Mouse (Mus musculus) adrenal gland, postnatal 25 days (tissue): ENCODE results near the gene Olfr1030. TPM values are rescaled to one million over a fixed set of nuclear protein-coding genes. Genes with fewer than 3 reads are reported as not detected.
"Not testable (repeated sequence)": the region's sequence is repeated elsewhere in the genome, so short reads cannot be mapped to it uniquely, and the experiment has no call there.

Experiments
- DNase-seq: peaks from one replicate; pipeline ENCODE4 v3.0.0; 2021; ENCODE audit warnings: mixed read lengths
- long read RNA-seq: library from polyadenylated mRNA; stranded (forward); transcript quantifications from one replicate; pipeline ENCODE4 v2.0.0, GENCODE M21; 2021
- total RNA-seq: library from RNA; stranded (reverse); gene quantifications from 2 replicates; pipeline ENCODE4 v1.2.3, GENCODE M21; 2021

The Olfr1030 gene
- total RNA-seq: not detected in 2 replicates
- long read RNA-seq: 0 reads

DNA sequence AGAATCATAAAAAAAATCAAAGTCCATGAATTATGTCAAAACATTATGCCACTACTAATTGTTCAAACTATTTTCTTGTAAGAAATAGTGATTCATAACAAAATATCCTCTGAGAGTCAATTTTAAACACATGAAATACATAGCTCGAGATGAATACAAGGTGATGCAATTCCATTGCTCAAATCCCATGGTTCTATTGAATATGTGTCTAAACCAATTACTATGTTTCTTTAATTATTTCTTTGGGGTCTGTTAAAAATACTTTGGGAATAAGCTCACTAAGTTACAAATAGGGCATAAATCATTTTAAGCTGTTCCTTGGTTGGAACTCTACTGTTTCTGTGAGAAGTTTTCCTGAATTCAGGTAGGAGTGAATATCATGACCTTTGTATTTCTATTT lies at the start of gene Olfr1030:
TSS of gene Olfr1030 (plus strand) at position 301 of the 400 bp plus-strand sequence.
- DNase-seq: no peak

DNA sequence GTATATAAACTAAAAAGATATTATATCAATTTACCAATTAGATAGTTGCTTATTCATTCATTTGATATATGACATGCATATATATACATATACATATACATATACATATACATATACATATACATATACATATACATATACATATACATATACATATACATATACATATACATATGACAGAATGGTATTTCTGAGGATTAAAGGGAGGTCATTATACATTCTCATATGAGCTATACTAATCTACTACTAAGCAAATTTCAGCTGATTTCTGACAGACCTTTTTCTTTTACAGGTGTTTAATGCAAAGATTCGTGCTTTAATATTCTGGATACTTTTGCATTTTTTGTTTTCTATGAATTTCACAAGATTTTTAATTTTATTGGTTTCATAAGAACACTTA lies 28.9 kb upstream of the Olfr1030 start, which contains the start of gene Olfr1028:
TSS of gene Olfr1028 (plus strand) at position 301 of the 400 bp plus-strand sequence.
- DNase-seq: no peak

DNA sequence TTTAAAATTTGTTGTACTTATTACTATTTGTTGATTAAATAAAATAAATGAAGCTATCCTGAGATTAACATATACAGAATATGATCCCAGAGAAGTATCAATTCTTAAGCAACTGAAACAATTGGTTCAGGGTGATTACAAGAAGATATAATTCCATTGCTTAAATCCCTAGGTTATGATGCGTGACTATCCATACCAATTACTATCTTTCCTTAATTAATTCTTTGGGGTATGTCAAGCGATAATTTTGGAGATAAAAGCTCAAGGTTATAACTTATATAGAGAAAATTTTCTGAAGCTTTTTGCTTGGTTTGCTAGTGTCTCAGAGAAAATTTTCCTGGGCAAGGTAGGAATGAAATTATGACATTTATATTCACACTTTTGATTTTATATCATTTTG lies 5.5 kb upstream of the Olfr1030 start, which contains the start of gene Olfr1029:
TSS of gene Olfr1029 (plus strand) at position 301 of the 400 bp plus-strand sequence.
- DNase-seq: no peak

DNA sequence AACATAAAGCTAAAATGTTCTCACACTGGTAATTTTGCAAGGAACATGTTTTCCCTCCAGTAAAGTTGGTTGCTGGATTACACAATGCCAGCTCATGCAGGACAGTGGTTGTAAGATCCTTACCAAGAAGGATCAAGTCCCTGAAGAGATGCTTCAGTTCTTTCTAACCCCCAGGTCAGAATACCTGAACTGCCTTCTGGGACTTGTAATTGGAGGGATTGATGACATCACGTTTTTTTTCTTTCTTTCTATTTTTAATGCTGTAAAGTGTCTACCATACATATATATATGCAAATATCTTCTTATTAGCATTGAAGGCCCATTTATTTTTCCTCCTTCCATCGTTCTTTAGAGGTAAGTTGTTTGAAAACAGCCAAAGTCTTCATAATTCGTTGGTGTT lies 10.9 kb downstream of the Olfr1030 start, which contains the start of gene Olfr1031:
TSS of gene Olfr1031 (plus strand) at position 301 of the 400 bp plus-strand sequence.
- no peak for DNase-seq

DNA sequence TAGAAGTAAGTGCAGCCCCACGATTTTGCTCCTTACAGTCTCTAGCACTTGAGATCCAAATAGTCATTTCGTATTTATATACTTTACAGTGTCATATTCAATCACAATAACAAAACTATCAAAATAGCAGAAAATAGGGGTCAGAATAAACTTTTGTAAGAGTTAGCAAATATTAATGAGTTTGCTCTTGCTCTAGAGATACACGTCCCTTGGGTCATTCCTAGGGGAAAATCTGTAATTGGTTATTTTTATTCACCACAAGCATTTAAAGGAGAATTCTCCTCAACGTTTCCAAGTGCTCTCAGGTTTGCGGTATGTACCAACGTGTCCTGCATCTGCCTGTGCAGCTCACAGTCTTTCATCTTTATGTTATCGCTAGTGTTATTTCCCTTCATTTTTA lies 26.2 kb downstream of the Olfr1030 start, which contains the start of gene Olfr1032:
TSS of gene Olfr1032 (plus strand) at position 301 of the 400 bp plus-strand sequence.
- DNase-seq: no peak

DNA sequence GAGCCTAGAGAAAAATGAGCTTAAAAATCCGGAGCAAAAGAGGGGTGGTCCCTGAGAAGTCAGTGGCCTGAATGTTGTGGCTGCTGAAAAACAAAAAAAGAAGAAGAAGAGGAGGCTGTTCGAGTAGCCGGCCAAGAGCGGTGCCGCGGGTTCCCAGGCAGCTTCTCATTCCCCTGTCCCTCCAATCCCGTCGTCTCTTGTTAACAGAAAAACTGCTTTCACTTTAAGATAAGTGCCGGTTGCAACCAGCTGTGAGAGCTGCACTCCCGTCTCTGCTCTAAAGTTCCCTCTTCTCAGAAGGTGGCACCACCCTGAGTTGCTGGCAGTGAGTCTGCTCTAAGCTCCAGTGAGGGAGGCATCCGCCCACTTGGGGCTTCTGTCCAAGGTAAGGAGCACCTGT lies 41.3 kb downstream of the Olfr1030 start, which contains the start of gene Olfr1033:
TSS of gene Olfr1033 (plus strand) at position 228 of the 400 bp plus-strand sequence.
- not testable (repeated sequence) for DNase-seq

DNA sequence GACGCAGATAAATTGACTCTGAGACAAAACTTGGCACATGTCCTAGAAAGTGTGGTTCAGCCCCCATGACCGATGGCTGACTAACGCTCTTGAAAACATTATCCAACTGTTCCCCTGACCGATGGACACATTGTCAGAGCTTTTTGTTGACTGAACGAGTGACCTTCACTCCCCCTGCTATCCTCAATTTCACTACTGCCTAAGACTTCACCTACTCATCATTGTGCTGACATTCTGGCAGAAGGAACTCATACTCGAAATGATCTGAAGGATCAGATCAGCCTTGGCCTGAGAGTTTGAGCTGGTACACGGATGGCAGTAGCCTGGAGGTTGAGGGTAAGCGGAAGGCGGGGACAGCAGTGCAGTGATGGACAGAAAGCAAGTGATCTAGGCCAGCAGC lies 42.4 kb downstream of the Olfr1030 start:
- DNase-seq: not testable (repeated sequence)

Other genes starting within 250 kb of the Olfr1030 start
- gene Olfr1012, start 216.5 kb upstream of the Olfr1030 start, total RNA-seq: not detected in 2 replicates
- gene Olfr1013, start 212.2 kb upstream of the Olfr1030 start, total RNA-seq: 0.06 TPM in 1 of 2 replicates, not detected in the other
- gene Olfr1014, start 206.6 kb upstream of the Olfr1030 start, total RNA-seq: 0.38 TPM in 1 of 2 replicates, not detected in the other
- not detected in 2 replicates for gene Olfr1015, start 197.3 kb upstream of the Olfr1030 start, total RNA-seq
- gene Olfr1016, start 176.7 kb upstream of the Olfr1030 start, total RNA-seq: not detected in 2 replicates
- not detected in 2 replicates for gene Olfr1018, start 160.8 kb upstream of the Olfr1030 start, total RNA-seq
- gene Olfr1019, start 133.8 kb upstream of the Olfr1030 start, total RNA-seq: not detected in 2 replicates
- gene Olfr1020, start 132.2 kb upstream of the Olfr1030 start, total RNA-seq: not detected in 2 replicates
- gene Olfr1022, start 110.7 kb upstream of the Olfr1030 start, total RNA-seq: not detected in 2 replicates
- not detected in 2 replicates for gene Olfr1023, start 93.6 kb upstream of the Olfr1030 start, total RNA-seq
- not detected in 2 replicates for gene Olfr1024, start 74.2 kb upstream of the Olfr1030 start, total RNA-seq
- gene Olfr1025-ps1, start 64.1 kb upstream of the Olfr1030 start, total RNA-seq: not detected in 2 replicates
- gene Olfr1026, start 57.7 kb upstream of the Olfr1030 start, total RNA-seq: not detected in 2 replicates
- gene Olfr1028, start 28.8 kb upstream of the Olfr1030 start, total RNA-seq: not detected in 2 replicates
- gene Olfr1029, start 5.4 kb upstream of the Olfr1030 start, total RNA-seq: not detected in 2 replicates
- gene Olfr1031, start 11.0 kb downstream of the Olfr1030 start, total RNA-seq: not detected in 2 replicates
- gene Olfr1032, start 26.3 kb downstream of the Olfr1030 start, total RNA-seq: not detected in 2 replicates
- 4.5 and 4.9 TPM in 2 replicates for gene Olfr1033, start 41.4 kb downstream of the Olfr1030 start, total RNA-seq
- 0.29 and 0.33 TPM in 2 replicates for gene Olfr1034, start 66.6 kb downstream of the Olfr1030 start, total RNA-seq
- not detected in 2 replicates for gene Olfr1036, start 94.7 kb downstream of the Olfr1030 start, total RNA-seq
- not detected in 2 replicates for gene Olfr1037, start 108.1 kb downstream of the Olfr1030 start, total RNA-seq
- gene Olfr1039, start 156.7 kb downstream of the Olfr1030 start, total RNA-seq: not detected in 2 replicates
- gene Olfr1040, start 167.5 kb downstream of the Olfr1030 start, total RNA-seq: not detected in 2 replicates
- not detected in 2 replicates for gene Olfr1042, start 182.6 kb downstream of the Olfr1030 start, total RNA-seq
- not detected in 2 replicates for gene Olfr1043, start 188.2 kb downstream of the Olfr1030 start, total RNA-seq
- gene Olfr1044, start 198.5 kb downstream of the Olfr1030 start, total RNA-seq: not detected in 2 replicates
- gene Olfr52, start 206.4 kb downstream of the Olfr1030 start, total RNA-seq: not detected in 2 replicates
- gene Olfr1045, start 223.7 kb downstream of the Olfr1030 start, total RNA-seq: not detected in 2 replicates
- gene Olfr1046, start 240.0 kb downstream of the Olfr1030 start, total RNA-seq: not detected in 2 replicates